Mouse (Mus musculus) gastrocnemius, postnatal 36 days (tissue): Measurements from ENCODE around the gene Fam187b. TPM values are rescaled to one million over a fixed set of nuclear protein-coding genes. Genes with fewer than 3 reads are reported as not detected.

Experiments used
- DNase-seq, 2 experiments: peaks; one replicate each; pipeline ENCODE4 v3.0.0; 2022
- intact Hi-C: fragments of 180-260 bp; cut with DNase I; formaldehyde crosslinking; loops from one replicate; pipeline ENCODE4 v1.15.1; 2025
- total RNA-seq, 2 experiments: library from RNA; stranded (reverse); gene quantifications; 2 replicates each; pipeline ENCODE4 v1.2.3; 2021

Gene Fam187b
- total RNA-seq, 2 experiments from 2014 or later: not detected

GRCm38 (mm10) chr7:31002650-31003049 is 29.1 kb downstream of the Fam187b start:
- intact Hi-C loops: no loop called here
- DNase-seq: no peak

GRCm38 (mm10) chr7:31007775-31008174 is 34.2 kb downstream of the Fam187b start:
- DNase-seq: no peak
- intact Hi-C loops: no loop called here

- intact Hi-C loops: no loop called here
- DNase-seq: no peak
Measured at GRCm38 (mm10) chr7:31008175-31008574, 34.6 kb downstream of the Fam187b start.

- DNase-seq: no peak
- intact Hi-C loops: no loop called here
Measured at GRCm38 (mm10) chr7:31008889-31009288, 35.3 kb downstream of the Fam187b start.

GRCm38 (mm10) chr7:31012971-31013370 is 39.4 kb downstream of the Fam187b start:
- intact Hi-C loops: no loop called here
- DNase-seq: no peak

GRCm38 (mm10) chr7:31017104-31017901 is 43.7 kb downstream of the Fam187b start:
- DNase-seq: no peak
- intact Hi-C loops: no loop called here

- intact Hi-C loops: no loop called here
- DNase-seq: no peak
Measured at GRCm38 (mm10) chr7:31028609-31029008, 55.0 kb downstream of the Fam187b start.

GRCm38 (mm10) chr7:31030717-31031116 is 57.1 kb downstream of the Fam187b start:
- DNase-seq: no peak
- intact Hi-C loops: no loop called here

- intact Hi-C loops: no loop called here
Measured at GRCm38 (mm10) chr7:31031731-31032130, 58.1 kb downstream of the Fam187b start.

GRCm38 (mm10) chr7:31033409-31034165 is 60.0 kb downstream of the Fam187b start:
- DNase-seq: no peak
- intact Hi-C loops: no loop called here

More at GRCm38 (mm10) chr7:31031731-31032130, 58.1 kb downstream of the Fam187b start:
- DNase-seq: no peak

- intact Hi-C loops: no loop called here
- DNase-seq: no peak
Measured at GRCm38 (mm10) chr7:31034789-31035188, 61.2 kb downstream of the Fam187b start.

GRCm38 (mm10) chr7:31035291-31035690 is 61.7 kb downstream of the Fam187b start:
- intact Hi-C loops: no loop called here
- DNase-seq: no peak

- intact Hi-C loops: no loop called here
- DNase-seq: no peak
Measured at GRCm38 (mm10) chr7:31036917-31037316, 63.3 kb downstream of the Fam187b start.

- intact Hi-C loops: no loop called here
- no peak for DNase-seq
Measured at GRCm38 (mm10) chr7:31037675-31038074, 64.1 kb downstream of the Fam187b start.

- no peak for DNase-seq
- intact Hi-C loops: no loop called here
Measured at GRCm38 (mm10) chr7:31039011-31039410, 65.4 kb downstream of the Fam187b start.

Other genes with a start within 250 kb of the Fam187b start
- gene Tmem147, start 244.2 kb upstream of the Fam187b start, total RNA-seq: 100 to 1,000 TPM; 251 to 273 TPM
- gene Gapdhs, start 230.1 kb upstream of the Fam187b start, total RNA-seq: not detected
- gene Sbsn, start 222.3 kb upstream of the Fam187b start, total RNA-seq: 1 to 10 TPM; 1.7 to 3.9 TPM
- gene Dmkn, start 210.0 kb upstream of the Fam187b start, total RNA-seq: under 1 TPM in 1 of 2 experiments, not detected in 1; 0.56 TPM
- gene Krtdap, start 185.9 kb upstream of the Fam187b start, total RNA-seq: not detected
- gene Ffar2, start 150.0 kb upstream of the Fam187b start, total RNA-seq: under 1 TPM in 1 of 2 experiments, not detected in 1; 0.35 TPM
- not detected for gene Ffar3, start 117.6 kb upstream of the Fam187b start, total RNA-seq
- gene Ffar1, start 112.2 kb upstream of the Fam187b start, total RNA-seq: not detected
- gene Cd22, start 93.4 kb upstream of the Fam187b start, total RNA-seq: not detected
- gene Mag, start 58.9 kb upstream of the Fam187b start, total RNA-seq: 1 to 10 TPM in 1 of 2 experiments, under 1 TPM in 1; 0.41 to 1.0 TPM
- not detected for gene Hamp2, start 49.1 kb upstream of the Fam187b start, total RNA-seq
- not detected for gene Hamp, start 29.8 kb upstream of the Fam187b start, total RNA-seq
- 10 to 100 TPM; 74.5 to 80.7 TPM for gene Usf2, start 17.0 kb upstream of the Fam187b start, total RNA-seq
- gene Lsr, start 326 bp upstream of the Fam187b start, total RNA-seq: under 1 TPM in 1 of 2 experiments, not detected in 1; 0.49 TPM
- gene Fxyd5, start 68.7 kb downstream of the Fam187b start, total RNA-seq: 10 to 100 TPM in 1 of 2 experiments, 1 to 10 TPM in 1; 9.6 to 11.3 TPM
- gene Fxyd7, start 77.7 kb downstream of the Fam187b start, total RNA-seq: 1 to 10 TPM; 1.7 to 1.8 TPM
- 1,000 to 10,000 TPM in 1 of 2 experiments, 100 to 1,000 TPM in 1; 991 to 1,156 TPM for gene Fxyd1, start 83.4 kb downstream of the Fam187b start, total RNA-seq
- 1 to 10 TPM; 2.5 to 4.4 TPM for gene Lgi4, start 85.6 kb downstream of the Fam187b start, total RNA-seq
- under 1 TPM; 0.77 to 0.96 TPM for gene Fxyd3, start 102.9 kb downstream of the Fam187b start, total RNA-seq
- gene Hpn, start 141.5 kb downstream of the Fam187b start, total RNA-seq: 10 to 100 TPM; 14.1 to 15.9 TPM
- gene Scn1b, start 153.2 kb downstream of the Fam187b start, total RNA-seq: 100 to 1,000 TPM; 835 to 915 TPM
- 10 to 100 TPM; 36.2 to 45.2 TPM for gene Gramd1a, start 182.1 kb downstream of the Fam187b start, total RNA-seq